Mouse (Mus musculus): Measurements from ENCODE around the gene Mslnl. TPM values are rescaled to one million over a fixed set of nuclear protein-coding genes. Genes with fewer than 3 reads are reported as not detected.

Gene Mslnl
- not detected for total RNA-seq (2021)
- long read RNA-seq, experiment 1: 0 reads
- long read RNA-seq, experiment 2: 0 reads

DNA sequence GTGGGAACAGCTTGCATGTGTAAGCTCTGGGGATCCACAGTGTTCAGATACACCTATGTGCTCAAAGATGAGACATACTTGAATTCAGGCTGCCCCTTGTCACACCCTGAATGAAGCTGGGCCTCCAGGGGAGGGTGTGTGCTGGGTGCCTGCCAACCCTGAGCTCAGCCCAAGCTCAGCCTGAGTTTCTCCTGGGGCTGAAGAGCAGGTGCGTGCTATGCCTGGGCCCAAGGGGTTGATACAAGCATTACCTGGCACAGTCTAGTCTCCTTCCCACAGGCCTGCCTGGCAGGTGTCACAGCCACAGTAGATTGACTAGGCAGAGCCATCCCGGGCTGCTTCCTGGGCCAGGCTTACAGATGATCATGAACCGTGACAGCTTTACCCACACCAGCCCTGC lies at the start of gene Mslnl:
Gene Mslnl (plus strand): TSS at position 298 of the 400 bp plus-strand sequence.
- DNase-seq (ENCODE audit: low spot score in 2 of 2): no peak
- intact Hi-C loops (cut with DNase I): no loop called here

DNA sequence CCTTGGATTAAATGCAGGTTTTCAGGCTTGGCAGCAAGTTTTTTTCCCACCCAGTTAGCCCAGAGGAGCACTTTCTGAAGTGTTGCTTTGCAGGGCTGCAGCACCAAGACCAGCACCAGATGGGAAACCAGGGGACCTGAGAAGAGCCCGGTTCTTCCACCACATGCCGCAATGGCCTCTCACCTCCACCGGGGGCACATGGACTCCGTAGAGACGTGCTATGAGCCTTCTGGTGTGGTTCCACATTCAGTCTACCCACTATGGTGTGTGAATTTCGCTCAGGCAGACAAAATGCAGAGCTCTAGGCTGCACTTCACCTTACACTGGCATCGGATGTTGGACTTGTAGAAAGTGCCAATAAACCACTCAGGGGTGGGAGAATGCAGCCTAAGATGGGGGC lies 49.5 kb upstream of the Mslnl start:
- no peak for DNase-seq (ENCODE audit: low spot score in 2 of 2)
- intact Hi-C loops (cut with DNase I): no loop called here

DNA sequence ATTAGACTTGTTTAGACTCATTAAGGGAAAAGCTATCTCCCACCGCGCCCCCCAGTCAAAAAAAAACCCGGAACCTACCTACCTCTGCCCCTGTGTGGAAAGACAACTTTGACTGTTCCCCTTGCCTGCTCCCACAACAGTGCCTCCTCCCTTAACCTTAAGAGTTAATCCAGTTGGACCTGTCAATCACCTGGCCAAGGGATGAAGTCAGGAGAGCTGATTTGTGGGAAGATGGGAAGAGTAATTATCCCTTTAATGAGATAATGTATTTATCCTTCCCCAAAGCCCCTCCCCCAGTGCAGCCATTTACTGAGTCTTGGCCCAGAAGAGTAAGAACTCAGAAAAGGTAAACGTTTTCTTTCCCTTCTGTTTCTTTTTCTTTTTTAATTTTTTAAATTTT lies 46.9 kb upstream of the Mslnl start:
- intact Hi-C loops (cut with DNase I): no loop called here

DNA sequence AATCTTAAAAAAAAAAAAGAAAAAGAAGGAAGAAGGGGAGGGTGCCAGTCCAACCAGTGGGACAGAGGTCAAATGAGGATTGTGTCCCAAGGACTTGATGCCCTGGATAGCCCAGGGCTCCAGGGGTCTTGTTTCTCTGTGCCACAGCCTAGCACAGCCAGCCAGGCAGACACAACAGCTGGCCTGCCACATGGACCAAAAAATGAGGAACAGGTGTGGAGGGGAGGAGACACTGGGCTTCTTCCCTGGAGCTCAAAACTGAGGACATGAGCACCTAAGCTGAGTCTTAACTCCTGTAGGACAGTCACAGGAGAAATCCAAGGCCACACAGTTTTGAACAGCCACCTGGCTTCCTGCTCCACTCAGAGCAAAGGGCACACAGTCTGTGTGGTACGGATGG lies 39.6 kb upstream of the Mslnl start:
- intact Hi-C loops (cut with DNase I): no loop called here
- DNase-seq (ENCODE audit: low spot score in 2 of 2): no peak

More for the DNA sequence above, 46.9 kb upstream of the Mslnl start:
- no peak for DNase-seq (ENCODE audit: low spot score in 2 of 2)

DNA sequence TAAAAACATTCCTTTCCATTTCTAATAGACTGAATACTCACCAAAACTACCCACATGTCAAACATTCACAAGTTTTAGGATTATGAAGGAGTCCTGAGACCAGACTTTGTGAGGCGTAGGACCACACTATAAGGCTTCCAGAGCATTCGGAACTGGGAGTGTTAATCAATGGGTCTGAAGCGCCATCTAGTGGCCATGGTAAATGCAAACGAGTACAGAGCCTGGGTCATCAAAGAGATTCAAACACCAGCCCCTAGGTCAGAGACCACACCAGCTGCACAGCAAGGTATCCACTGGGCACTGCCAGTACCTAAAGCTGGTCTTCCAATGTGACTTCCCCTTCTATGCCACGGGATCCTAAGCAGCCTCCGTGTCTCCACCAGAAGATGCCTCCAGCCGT lies 37.4 kb upstream of the Mslnl start:
- DNase-seq (ENCODE audit: low spot score in 2 of 2): peak; percentile 75 to 90
- intact Hi-C loops (cut with DNase I): loop anchor here (2.0 kb wide), 3 partner anchors 130 to 222 kb away; no protein-coding TSS in a partner anchor

DNA sequence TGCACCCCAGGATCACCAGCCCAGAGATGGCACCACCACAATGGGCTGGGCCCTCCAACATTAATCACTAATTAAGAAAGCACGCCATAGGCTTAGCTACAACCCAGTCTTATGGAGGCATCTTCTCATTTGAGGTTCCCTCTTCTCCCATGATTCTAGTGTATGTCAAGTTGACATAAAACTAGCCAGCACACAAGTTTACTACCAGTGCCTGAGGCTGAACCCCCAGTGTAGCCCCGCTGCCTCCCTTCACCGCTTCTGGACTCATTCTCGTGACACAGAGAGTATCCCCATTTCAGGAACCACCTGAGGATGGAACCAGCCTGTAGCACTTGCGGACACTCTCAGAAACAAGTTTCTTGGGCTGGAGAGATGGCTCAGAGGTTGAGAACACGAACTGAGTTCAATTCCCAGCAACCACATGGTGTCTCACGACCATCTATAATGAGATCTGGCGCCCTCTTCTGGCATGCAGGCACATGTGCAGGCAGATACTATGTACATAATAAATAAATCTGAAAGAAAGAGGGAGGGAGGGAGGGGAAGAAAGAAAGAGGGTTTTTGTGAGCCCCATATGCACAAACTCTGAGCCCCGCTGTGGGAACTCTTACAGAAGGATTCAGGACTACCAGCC lies 34.9 kb upstream of the Mslnl start:
- no peak for DNase-seq (ENCODE audit: low spot score in 2 of 2)
- intact Hi-C loops (cut with DNase I): loop anchor here (5.0 kb wide), 1 partner anchor 304 kb away; no protein-coding TSS in a partner anchor

DNA sequence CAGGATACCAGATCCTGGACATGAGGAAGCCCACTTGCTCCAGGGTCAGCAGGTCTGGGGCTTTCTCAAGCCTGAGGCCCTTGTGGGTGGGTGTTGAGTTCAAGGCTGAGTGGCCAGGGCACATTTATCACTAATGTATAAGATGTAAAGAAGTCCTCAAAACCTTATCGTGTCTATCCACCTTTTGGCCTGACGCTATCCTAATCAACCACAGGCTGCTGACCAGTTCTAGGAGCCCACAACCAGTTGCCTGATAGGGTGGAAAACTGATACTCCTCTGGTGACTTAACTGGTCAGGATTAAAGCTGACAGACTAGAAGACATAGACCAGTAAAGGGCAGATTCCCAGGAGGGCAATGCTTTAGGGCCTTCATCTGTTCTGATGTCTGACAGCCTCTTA lies 25.8 kb upstream of the Mslnl start:
- intact Hi-C loops (cut with DNase I): no loop called here

DNA sequence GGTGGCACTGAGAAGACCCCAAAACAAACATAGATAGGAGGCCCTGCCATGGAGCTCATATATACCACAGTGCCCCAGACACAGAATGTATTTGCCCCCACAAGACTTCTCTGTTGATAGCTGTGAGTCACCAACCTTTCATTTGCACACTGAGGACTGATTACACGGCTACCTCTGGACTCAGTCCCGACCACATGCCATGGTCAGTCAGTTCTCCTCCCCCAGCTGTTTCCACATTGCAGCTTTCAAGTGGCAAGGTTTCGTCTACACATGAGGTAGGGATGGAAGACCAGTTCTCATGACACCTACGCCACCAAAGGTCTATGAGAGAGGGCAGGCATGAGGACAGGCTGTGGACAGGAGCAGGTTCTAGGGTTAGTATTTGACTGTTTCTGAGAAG lies 24.7 kb upstream of the Mslnl start:
- DNase-seq (ENCODE audit: low spot score in 2 of 2): no peak
- intact Hi-C loops (cut with DNase I): no loop called here

More for the DNA sequence above, 25.8 kb upstream of the Mslnl start:
- DNase-seq (ENCODE audit: low spot score in 2 of 2): no peak

DNA sequence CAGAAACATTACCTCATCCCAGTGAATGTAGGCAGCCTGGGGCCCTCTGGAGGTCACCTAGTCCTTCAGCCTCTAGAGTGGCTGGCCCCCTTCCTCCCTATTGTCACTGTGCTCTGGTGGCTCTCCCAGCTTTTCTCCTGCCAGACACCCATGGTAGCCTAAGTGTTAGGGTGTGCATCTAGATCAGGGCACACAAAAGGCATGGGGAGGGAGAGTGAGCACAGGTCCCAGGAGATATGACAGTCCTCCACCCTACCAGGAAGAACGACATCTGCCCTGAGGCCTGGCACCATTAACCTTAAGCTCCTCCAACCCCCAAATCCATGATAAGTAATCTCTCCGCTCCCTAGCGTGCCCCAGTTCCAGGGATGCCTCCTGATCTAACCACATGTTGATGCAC lies 20.2 kb upstream of the Mslnl start:
- no peak for DNase-seq (ENCODE audit: low spot score in 2 of 2)
- intact Hi-C loops (cut with DNase I): no loop called here

DNA sequence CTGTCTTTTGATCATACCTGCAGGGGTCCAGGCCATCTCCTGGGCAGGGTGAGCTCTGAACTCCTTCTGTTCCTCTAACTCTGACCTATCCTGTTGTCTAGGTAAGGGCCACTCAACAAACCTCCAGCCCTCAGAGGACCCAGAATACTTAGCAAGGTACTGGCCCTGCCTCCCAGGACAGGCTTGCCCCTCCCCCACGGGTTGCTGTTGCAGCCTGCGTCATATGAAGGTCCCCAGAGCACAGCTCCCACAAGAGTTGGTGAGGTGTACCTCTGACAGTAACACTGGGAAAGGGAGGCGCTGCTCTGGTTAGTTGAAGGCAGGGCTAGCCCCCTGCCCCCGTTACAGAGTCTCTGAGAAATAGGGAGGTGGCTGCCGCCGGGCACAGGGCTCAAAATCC lies 19.7 kb upstream of the Mslnl start:
- intact Hi-C loops (cut with DNase I): no loop called here
- no peak for DNase-seq (ENCODE audit: low spot score in 2 of 2)

DNA sequence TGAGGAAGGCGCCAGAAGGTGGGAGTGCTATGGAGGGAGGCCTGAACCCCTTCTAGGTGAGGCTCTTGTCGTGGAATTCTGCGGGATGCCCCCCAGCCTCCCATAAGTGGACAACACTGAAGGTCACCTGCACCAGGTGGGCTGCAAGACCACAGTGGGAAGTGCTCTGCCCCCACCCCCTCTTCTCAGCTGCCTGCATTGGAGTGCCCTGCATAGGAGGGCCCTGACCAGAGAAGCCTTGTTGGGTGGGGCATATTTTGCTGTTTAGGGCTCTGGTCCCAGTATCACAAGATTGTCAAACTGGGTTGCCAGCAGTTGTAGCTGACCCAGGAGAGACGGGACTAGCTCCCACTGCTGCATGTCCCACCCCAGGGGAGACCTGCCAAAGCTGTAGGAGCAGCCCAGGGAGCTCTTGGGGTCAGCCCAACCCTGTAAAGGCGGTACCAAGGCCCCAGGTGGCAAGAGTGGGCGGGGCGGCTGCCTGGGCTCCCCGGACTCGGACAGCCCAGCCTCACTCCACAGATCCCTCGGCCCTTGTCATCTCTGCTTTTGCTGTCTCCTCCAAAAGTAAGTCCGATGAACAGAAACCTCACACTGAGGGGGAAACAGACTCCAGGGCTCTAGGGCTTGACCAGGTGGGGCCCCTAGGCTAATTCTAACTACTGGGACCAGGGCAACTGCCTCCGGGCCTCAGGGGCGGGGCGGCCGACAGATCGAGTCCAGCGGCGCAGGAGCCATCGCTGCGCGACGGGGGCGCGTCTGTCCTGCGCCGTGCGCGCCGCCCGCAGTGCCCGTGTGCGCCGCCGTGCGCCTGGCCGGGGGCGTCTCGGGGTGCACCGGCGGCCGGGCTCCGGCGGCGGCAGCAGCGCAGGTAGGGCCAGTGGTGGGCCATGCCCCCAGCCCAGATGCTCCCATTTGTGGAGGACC lies 18.9 kb upstream of the Mslnl start, which contains the start of gene Gng13:
Gene Gng13 (plus strand): TSS at position 461 of the 927 bp plus-strand sequence.
- intact Hi-C loops (cut with DNase I): no loop called here
- DNase-seq (ENCODE audit: low spot score in 2 of 2): peak in 1 of 2 experiments; percentile 34

DNA sequence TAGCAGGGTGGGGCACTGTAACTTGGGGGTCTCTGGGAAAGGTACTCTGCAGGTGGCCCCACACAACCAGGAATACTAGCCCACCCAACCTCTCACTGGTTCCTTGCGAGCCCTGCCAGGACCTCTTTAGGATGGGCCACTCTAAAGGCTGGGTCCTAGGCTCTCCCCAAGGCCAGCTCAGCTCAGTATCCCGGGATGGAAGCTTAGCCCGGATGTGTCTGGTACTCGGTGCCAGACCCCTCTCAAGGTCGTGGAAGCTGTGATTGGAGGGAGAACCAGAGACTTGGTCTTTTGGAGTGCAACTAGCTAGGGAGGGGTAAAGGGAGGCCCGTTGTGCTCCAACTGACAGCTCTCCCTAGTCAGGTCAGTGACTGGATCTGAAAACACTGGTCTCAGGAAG lies 18.2 kb upstream of the Mslnl start:
- no peak for DNase-seq (ENCODE audit: low spot score in 2 of 2)
- intact Hi-C loops (cut with DNase I): no loop called here

DNA sequence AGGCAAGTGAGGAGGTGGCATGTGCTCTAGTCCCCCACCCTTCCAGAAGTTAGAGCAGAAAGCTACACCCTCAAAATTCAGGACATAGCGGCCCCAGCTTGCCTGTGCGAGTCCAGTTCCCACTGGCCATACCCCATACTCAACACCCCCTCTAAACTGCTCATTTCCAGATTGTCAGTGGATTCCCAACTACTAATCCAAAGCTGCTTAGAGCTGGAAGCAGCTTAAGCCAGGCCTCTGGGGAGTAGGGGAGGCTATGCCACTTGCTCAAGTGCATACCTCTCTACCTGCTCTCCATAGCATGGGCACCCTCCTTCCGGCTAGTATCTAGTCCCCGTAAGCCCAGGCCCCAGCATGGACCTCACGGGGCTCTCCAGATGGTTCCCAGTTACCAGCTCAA lies 14.4 kb upstream of the Mslnl start:
- intact Hi-C loops (cut with DNase I): no loop called here
- no peak for DNase-seq (ENCODE audit: low spot score in 2 of 2)

DNA sequence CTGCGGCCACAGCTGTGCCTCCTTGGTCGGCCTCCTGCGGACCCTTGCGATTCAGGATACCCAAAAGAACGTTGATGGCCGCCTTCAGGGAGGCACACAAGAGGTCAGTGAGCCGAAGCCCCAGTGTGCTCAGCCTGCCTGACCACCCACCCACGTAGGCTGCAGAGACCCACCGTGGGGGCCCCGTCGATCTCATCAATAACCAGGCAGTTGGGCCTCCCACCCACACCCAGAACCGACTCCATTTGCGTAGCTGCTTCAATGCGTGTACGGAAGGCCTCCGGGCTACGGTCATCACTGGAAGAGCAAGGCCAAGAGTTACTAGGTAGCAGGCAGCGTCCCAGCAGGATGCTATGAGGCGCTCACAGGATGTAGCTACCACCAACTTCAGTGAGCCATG lies 12.4 kb upstream of the Mslnl start:
- intact Hi-C loops (cut with DNase I): no loop called here
- no peak for DNase-seq (ENCODE audit: low spot score in 2 of 2)

DNA sequence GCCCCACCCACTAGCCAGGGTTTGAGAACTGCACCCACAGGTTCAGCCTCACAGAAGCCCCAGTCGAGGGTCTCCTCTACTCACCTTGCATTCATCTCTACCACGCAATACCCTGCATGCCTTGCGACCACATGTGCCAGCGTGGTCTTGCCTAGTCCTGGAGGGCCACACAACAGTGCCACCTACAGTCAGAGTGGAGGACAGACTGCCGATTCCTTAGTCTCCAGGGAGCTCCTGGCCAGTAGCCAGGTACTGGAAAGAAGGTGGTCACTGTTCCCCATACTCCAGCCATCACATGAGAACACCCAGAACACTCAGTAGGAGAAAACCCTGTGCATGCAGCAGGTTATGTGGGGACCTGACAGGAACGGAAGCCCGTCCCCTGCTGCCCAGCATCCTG lies 11.9 kb upstream of the Mslnl start:
- intact Hi-C loops (cut with DNase I): no loop called here
- no peak for DNase-seq (ENCODE audit: low spot score in 2 of 2)

DNA sequence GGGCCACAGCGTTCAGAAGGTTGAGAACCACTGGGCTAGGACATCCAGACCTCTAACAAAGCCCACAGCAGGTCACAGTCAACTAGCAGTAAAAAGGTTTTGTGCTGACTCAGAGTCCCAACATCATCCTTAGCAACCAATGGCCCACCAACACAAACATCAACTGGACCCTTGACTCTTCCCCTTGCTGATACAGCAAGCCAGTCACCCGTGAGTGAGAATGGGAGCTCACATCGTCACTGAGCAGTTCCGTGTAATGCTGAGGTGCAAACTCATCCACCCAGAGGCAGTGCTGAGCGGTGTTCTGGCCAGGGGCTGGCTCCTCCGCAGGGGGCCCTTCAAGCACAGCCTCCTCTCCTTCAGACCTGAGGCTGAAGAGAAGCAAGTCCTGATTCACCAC lies 10.6 kb upstream of the Mslnl start:
- no peak for DNase-seq (ENCODE audit: low spot score in 2 of 2)
- intact Hi-C loops (cut with DNase I): no loop called here

DNA sequence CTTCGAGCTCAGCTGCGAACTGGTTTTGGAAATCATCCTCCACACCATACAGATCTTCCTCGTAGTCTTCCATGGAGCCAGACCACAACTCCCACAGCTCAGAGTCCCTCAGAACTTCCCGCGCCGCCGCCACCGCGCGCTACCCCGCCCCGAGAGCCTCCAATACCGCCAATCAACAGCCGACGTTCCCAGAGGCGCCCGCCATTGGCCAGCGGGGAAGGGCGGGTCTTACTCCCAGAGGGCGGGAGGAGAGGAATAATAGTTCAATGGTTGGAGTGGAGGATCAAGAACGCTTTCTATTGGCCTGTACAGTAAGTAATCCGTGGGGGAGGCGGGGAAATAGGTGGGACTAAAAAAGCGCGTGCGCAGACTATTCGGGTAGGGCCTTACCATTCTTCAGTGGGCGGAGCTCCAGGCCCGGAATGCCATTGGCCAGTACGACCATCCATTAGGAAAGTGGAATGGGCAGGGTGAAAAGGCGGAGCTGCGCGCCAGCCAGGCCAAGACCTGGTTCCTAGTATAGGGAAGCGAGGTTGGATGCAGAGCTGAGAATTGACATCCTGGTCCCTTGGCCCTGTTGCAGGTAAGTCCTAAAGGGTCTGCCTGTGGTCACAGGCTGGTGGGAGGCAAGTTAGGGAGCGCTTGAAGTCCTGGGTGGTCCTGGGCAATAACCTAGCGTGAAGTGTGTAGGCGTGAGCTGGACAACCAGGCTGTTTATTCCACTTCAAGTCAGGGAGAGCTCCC lies 8.4 kb upstream of the Mslnl start, which contains the start of the genes Chtf18 and Rpusd1:
Gene Chtf18 (minus strand): TSS at position 155 of the 744 bp plus-strand sequence.
Gene Rpusd1 (plus strand): TSS at position 406 of the 744 bp plus-strand sequence.
- intact Hi-C loops (cut with DNase I): no loop called here
- peak; percentile 99 to 100 for DNase-seq (ENCODE audit: low spot score in 2 of 2)

DNA sequence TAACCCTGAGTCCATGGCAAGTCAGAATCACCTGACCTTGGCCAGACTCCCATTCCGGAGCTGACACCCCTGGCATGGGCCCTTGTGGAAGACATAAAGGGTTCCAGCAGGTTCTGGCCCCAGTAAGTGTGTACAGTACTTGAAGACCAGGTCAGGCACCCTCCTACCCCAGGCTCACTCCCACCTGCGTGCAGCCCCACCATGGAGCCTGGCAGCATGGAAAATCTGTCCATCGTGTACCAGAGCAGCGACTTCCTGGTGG lies 7.9 kb upstream of the Mslnl start:
- intact Hi-C loops (cut with DNase I): no loop called here
- DNase-seq (ENCODE audit: low spot score in 2 of 2): no peak

DNA sequence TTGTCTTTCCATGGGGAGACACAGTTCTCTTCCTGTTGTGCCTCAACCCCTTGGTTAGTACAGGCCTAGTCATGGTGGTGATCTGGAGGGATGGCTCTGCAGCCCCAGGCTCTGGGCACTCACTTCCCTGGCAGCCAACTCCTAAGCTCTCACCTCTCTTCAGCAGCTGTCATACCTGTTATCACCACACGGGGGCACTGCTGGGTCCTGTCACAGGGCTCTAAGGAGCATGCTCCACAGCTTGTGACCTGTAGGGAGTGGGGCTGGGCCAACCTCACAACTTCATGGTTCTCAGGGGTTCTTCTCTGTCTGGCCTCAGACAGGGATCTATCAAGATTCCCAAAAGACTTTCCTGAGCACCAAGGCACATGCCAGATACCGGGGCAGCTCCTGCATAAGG lies 3.8 kb upstream of the Mslnl start:
- intact Hi-C loops (cut with DNase I): loop anchor here (2.0 to 5.0 kb wide), 2 partner anchors 40 to 69 kb away; partner anchors contain the start of gene Narfl
- DNase-seq (ENCODE audit: low spot score in 2 of 2): peak; percentile 88 to 92

DNA sequence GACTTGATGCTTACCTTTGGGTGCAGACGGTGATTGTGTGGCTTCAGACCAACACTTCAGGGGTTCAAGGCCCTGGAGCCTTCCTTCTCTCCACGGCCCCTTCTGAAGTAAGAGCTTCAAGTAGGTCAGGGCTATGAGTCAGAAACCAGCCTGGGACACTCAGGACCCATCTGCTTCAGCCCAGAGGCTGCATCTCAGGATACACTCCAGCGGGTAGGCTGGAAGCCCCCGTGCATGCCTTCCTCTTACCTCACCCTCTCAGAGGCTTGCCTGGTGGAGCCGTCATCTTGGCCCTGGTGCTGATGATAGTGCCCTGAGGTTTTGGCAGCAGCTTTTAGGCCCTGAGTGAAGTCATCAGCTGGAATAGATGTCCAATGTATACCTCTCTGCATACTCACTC lies 596 bp upstream of the Mslnl start:
- DNase-seq (ENCODE audit: low spot score in 2 of 2): no peak
- intact Hi-C loops (cut with DNase I): no loop called here
